Mouse (Mus musculus) brain, embryonic 14.5 days (tissue): ENCODE measurements around the gene Msl1.

ENCODE experiments used
- CTCF ChIP-seq: fragments of 200-500 bp; IDR thresholded peaks from 2 replicates; pipeline ENCODE4 v1.5.1; 2012; ENCODE audit warnings: inconsistent platforms, mild to moderate bottlenecking, moderate library complexity, borderline replicate concordance; ENCODE audit not compliant: insufficient read depth, insufficient read length; ENCODE audit errors: extremely low read depth
- POLR2A ChIP-seq: fragments of 200-500 bp; IDR thresholded peaks from 2 replicates; pipeline ENCODE4 v1.6.1; 2012; ENCODE audit warnings: mild to moderate bottlenecking, inconsistent platforms, borderline replicate concordance; ENCODE audit not compliant: poor library complexity, insufficient read depth, insufficient read length, severe bottlenecking; ENCODE audit errors: extremely low read depth

GRCm38 (mm10) chr11:98771131-98771530 lies 24.2 kb upstream of the Msl1 start:
- TF ChIP-seq CTCF: no peak
- TF ChIP-seq POLR2A: no peak
